Mouse (Mus musculus) hindbrain, embryonic 13.5 days (tissue): ENCODE measurements around the gene Hcn4. TPM values are rescaled to one million over a fixed set of nuclear protein-coding genes. Genes with fewer than 3 reads are reported as not detected.

Source experiments
- ATAC-seq: fragments of 200-750 bp; cut with Nextera tagmentation; 2 replicates; pipeline ENCODE4 v1.8.0; 2017; ENCODE audit warnings: moderate TSS enrichment; ENCODE audit not compliant: low FRiP score
- H3K27ac ChIP-seq: fragments of 300-500 bp; sonication (generic); 2 replicates; pipeline ENCODE4 v1.5.1; 2015; ENCODE audit warnings: inconsistent platforms, mild to moderate bottlenecking, moderate library complexity
- H3K27me3 ChIP-seq: fragments of 300-500 bp; sonication (generic); 2 replicates; pipeline ENCODE4 v1.6.1; 2015; ENCODE audit warnings: mild to moderate bottlenecking, inconsistent platforms
- H3K36me3 ChIP-seq: fragments of 300-500 bp; sonication (generic); 2 replicates; pipeline ENCODE4 v1.6.1; 2015; ENCODE audit warnings: mild to moderate bottlenecking, inconsistent platforms
- H3K4me1 ChIP-seq: fragments of 300-500 bp; sonication (generic); replicated peaks from 2 replicates; pipeline ENCODE4 v1.6.1; 2015; ENCODE audit warnings: inconsistent platforms
- H3K4me2 ChIP-seq: fragments of 300-500 bp; sonication (generic); 2 replicates; pipeline ENCODE4 v1.6.1; 2015; ENCODE audit warnings: inconsistent platforms, mild to moderate bottlenecking, moderate library complexity
- H3K4me3 ChIP-seq: fragments of 300-500 bp; sonication (generic); 2 replicates; pipeline ENCODE4 v1.5.1; 2015; ENCODE audit warnings: mild to moderate bottlenecking, inconsistent platforms
- H3K9ac ChIP-seq: fragments of 300-500 bp; sonication (generic); 2 replicates; pipeline ENCODE4 v1.6.1; 2015; ENCODE audit warnings: mild to moderate bottlenecking, inconsistent platforms
- H3K9me3 ChIP-seq: fragments of 300-500 bp; sonication (generic); 2 replicates; pipeline ENCODE4 v1.6.1; 2016; ENCODE audit warnings: inconsistent platforms
- WGBS: fragments of 180-500 bp; shearing (Covaris S2); methylation state at CpG from one replicate; pipeline ENCODE4 v1.1.7; 2015; 5-methylcytosine and 5-hydroxymethylcytosine counted together
- polyA plus RNA-seq: library from polyadenylated mRNA; unstranded; fragments of >200 nt; fragmentation: Nextera tagmentation; extraction: Ambion mirVana; gene quantifications from 2 replicates; pipeline ENCODE4 v1.2.1, GENCODE M21; 2015

Gene Hcn4
- polyA plus RNA-seq, 1 experiment from 2014 or later: 3.0 TPM

DNA sequence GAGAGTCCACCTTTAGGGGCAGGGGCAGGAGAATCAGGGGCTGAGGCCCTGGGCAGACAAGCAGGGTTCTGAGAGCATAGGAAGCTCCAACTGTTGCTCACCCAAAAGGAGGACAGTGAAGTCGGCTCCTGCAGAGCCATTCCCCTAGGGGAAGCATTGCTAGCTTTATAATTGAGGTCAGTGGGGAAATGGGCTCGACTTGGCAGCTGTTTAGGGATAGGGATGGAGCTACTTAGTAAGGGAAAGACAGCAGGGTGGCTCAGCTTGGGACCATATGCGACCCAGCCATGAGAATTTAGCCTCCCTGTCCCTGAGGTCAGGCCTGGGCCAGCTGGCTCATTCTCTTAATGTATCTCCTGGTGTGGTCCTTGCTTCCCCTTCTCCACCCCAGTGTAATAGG, 31.7 kb downstream of the Hcn4 start:
- H3K27me3 ChIP-seq: peaks cover 21% of the 10 kb centered on the region; the same call in 1 of the 2 replicates
- 32% methylated on average over 3 of the region's 3 CpGs for WGBS
- peaks cover 43% of the 10 kb centered on the region for H3K36me3 ChIP-seq
- H3K4me1 ChIP-seq: peaks cover 37% of the 10 kb centered on the region
- no peaks in the 10 kb centered on the region for H3K9me3 ChIP-seq
- H3K27ac ChIP-seq: no peak overlapping the region
- H3K4me2 ChIP-seq: no peak overlapping the region
- H3K9ac ChIP-seq: no peak overlapping the region
- H3K4me3 ChIP-seq: no peak overlapping the region
- ATAC-seq: no peak

DNA sequence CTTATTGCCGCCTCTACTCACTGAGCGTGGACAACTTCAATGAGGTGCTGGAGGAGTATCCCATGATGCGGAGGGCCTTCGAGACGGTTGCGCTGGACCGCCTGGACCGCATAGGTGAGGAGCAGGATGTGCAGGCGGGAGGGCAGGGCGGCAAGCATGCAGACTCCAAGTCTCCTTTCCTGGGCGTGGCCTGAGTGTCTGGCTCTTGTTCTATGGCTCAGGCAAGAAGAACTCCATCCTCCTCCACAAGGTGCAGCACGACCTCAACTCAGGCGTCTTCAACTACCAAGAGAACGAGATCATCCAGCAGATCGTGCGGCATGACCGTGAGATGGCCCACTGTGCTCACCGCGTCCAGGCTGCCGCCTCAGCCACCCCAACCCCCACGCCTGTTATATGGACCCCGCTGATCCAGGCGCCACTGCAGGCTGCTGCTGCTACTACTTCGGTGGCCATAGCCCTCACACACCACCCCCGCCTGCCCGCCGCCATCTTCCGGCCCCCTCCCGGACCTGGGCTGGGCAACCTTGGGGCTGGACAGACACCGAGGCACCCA, 35.9 kb downstream of the Hcn4 start:
- 37% methylated on average over 30 of the region's 30 CpGs for WGBS

DNA sequence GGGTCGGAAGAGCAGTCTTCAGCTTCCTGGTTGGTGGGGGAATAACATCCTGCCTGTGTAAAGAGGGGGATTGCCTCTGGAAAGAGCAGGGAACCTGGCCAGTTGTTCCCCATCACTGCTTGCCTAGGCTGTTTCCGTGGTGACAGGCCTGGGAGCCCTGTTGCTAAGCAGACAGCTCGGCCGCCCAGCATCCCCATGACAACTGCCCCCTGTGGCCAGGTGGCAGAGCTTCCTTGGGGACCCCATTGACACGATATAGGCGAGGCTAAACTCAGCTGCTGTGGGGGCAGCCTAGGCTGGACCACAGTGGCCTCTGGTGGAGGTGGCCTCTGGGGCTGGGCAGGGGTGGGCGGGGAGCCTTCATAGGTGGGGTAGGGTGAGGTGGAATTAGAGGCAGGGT, 40.6 kb downstream of the Hcn4 start:
- Histone ChIP-seq H3K4me2 (no peak overlapping the region), H3K4me1 (peaks cover 19% of the 10 kb centered on the region), H3K9ac (0 out of 2 replicates have a peak overlapping the region, but pooled peaks have one; percentile 35), H3K9me3 (no peaks in the 10 kb centered on the region), H3K4me3 (no peak overlapping the region), H3K27ac (peak overlapping the region; percentile 66), H3K27me3 (0 out of 2 replicates have a peak, but pooled peaks cover 10% of the 10 kb centered on the region), H3K36me3 (peaks cover 17% of the 10 kb centered on the region)
- 21% methylated on average over 7 of the region's 7 CpGs for WGBS
- peak; percentile 53 for ATAC-seq

More for the DNA sequence above, 35.9 kb downstream of the Hcn4 start:
- H3K27me3 ChIP-seq: peaks cover 21% of the 10 kb centered on the region; the same call in 1 of the 2 replicates
- no peak overlapping the region for H3K27ac ChIP-seq
- peaks cover 26% of the 10 kb centered on the region for H3K4me1 ChIP-seq
- peak overlapping the region; percentile 26; the same call in 1 of the 2 replicates for H3K9ac ChIP-seq
- H3K4me3 ChIP-seq: no peak overlapping the region
- peaks cover 45% of the 10 kb centered on the region for H3K36me3 ChIP-seq
- H3K9me3 ChIP-seq: no peaks in the 10 kb centered on the region
- no peak for ATAC-seq
- peak overlapping the region; percentile 27 for H3K4me2 ChIP-seq

DNA sequence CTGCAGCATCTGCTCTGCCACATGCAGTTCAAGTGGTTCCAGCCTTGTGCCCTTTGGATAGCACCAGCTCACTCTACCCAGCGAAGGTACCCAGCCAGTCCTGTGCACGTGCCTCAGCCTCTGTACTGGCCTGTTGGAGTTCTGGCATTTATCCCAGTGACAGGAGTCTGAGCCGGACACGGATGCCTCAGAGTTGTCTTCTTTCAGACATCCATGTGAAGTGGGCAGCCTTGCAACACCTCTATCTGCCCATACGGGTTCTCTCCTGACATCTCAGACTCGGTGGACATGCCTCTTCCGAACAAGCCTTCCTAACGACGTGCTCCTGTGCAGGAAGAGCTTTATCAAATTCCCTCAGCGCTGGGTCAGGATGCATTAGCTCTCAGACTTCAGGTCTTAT, 47.9 kb downstream of the Hcn4 start:
- Histone ChIP-seq H3K4me2 (no peak overlapping the region), H3K27ac (no peak overlapping the region), H3K36me3 (peaks cover 11% of the 10 kb centered on the region), H3K27me3 (no peaks in the 10 kb centered on the region), H3K4me1 (no peaks in the 10 kb centered on the region), H3K9me3 (no peaks in the 10 kb centered on the region), H3K4me3 (no peak overlapping the region), H3K9ac (no peak overlapping the region)
- ATAC-seq: no peak
- 87% methylated on average over 10 of the region's 10 CpGs for WGBS

DNA sequence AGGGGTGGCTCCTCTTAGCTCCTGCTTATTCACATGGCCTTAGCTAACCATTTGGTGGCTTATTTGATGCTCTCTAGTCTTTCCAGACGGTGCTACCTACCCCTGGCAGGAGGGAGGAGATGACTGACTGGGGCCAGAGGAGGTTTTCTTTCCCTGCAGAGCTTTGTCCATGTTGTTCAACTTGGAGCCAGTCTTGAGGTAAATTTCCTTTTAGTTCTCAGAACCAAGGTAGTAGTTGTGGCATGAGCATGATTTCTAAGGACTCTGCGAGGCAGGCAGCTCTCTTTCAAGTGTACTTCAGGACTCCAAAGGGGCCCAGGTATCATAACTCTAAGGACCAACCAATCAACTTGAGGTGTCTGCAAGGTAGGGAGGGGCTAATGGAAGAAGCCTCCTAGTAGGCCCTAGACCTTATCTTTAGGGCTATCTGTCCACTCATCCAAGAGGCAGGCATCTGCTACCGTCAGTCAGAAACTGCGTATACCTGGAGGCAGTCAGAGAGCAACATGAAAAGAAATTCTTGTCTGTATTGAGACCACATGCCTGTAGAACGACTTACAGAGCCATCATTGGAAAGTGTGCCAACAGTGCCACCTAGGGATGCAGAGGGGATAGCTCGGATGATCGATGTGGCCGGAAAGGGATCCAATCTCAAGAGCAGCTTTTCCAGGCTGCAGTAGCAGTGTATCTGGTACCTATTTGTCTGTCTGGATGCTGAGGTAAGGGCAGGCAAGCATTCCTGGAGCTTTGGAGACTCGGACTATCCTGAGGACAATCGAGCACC, 50.5 kb downstream of the Hcn4 start:
- H3K27me3 ChIP-seq: no peaks in the 10 kb centered on the region
- no peak overlapping the region for H3K9ac ChIP-seq
- H3K4me3 ChIP-seq: no peak overlapping the region
- H3K27ac ChIP-seq: no peak overlapping the region
- H3K4me1 ChIP-seq: no peaks in the 10 kb centered on the region
- no peak overlapping the region for H3K4me2 ChIP-seq
- peak; percentile 28; the same call in 1 of the 2 replicates for ATAC-seq
- H3K9me3 ChIP-seq: no peaks in the 10 kb centered on the region
- WGBS: 55% methylated on average over 10 of the region's 10 CpGs
- H3K36me3 ChIP-seq: peaks cover 30% of the 10 kb centered on the region

DNA sequence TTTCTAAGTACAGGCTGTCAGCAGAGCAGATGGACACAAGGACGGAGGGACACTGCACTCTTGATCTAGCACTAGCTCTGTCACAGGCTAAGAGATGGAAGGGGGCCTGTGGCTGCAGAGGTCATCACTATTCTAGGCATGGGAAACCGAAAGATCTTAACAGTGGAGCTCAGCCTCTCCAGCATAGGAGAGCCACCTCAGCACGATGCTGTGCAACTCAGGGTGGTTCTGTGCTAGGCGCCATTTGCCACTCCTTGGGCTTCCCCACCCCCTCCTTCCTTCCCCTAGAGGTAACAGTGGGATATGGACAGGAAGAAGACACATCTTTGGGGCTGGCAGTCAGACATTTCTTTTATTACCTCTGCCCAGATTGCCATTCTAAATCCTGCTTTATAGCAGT, 51.1 kb downstream of the Hcn4 start:
- 92% methylated on average over 4 of the region's 4 CpGs for WGBS
- no peaks in the 10 kb centered on the region for H3K27me3 ChIP-seq
- no peak overlapping the region for H3K9ac ChIP-seq
- H3K4me1 ChIP-seq: no peaks in the 10 kb centered on the region
- H3K4me2 ChIP-seq: no peak overlapping the region
- H3K4me3 ChIP-seq: no peak overlapping the region
- peaks cover 34% of the 10 kb centered on the region for H3K36me3 ChIP-seq
- no peak overlapping the region for H3K27ac ChIP-seq
- no peaks in the 10 kb centered on the region for H3K9me3 ChIP-seq
- no peak for ATAC-seq

DNA sequence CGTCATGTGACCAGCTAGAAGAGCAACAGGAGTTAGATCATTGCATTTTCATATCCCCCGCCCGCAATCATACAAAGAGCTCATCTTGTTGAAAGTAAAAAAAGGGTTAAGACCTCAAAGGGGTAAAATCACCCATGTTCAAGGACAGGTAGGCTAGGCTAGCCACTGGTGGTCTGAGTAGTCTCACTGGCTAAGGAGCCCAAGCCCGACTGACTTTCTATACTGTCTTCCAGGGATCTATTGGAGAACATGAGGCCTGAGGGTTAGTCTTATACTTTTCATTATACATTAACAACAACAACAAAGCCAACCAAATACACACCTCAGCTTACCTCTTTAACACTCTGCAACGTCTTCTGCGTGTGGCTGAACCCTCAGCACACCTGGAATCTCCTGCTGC, 52.2 kb downstream of the Hcn4 start:
- WGBS: 87% methylated on average over 6 of the region's 6 CpGs
- Histone ChIP-seq H3K27ac (no peak overlapping the region), H3K27me3 (no peaks in the 10 kb centered on the region), H3K36me3 (peaks cover 43% of the 10 kb centered on the region), H3K9ac (0 out of 2 replicates have a peak overlapping the region, but pooled peaks have one; percentile 1), H3K9me3 (no peaks in the 10 kb centered on the region), H3K4me1 (no peaks in the 10 kb centered on the region), H3K4me2 (no peak overlapping the region), H3K4me3 (no peak overlapping the region)
- ATAC-seq: no peak

DNA sequence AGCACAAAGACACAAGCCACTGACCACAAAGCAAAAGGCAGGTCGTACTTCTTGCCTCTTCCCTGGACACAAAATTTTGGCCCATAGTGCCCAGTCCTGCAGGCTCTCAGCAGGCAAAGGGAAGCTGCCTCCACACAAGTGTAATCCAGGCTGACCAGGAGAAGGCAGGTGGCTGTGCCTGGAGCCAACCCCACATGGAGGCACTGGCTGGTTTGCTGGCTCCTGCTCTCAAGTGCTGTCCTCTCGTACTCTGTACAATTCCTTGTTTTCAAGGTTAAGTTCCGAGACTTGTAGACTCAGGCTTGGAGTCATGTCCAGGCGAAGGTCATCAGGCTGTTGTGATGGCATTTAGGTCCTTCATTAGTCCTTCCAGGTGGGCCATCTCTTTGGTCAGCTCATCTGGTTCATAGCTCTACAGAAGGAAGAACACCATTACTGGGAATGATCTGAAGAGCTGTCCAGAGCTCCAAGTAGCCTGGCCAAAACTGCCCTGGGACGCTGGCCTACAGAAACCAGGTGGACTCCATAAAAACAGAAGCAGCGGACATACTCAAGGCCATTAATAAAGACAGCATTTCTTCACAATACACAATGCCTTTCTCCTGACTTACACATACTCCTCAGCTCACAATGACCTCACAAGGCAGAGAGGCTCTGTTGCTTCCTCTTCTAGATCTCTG, 53.9 kb downstream of the Hcn4 start:
- H3K9ac ChIP-seq: no peak overlapping the region
- no peaks in the 10 kb centered on the region for H3K4me1 ChIP-seq
- H3K27me3 ChIP-seq: no peaks in the 10 kb centered on the region
- H3K4me3 ChIP-seq: no peak overlapping the region
- no peak overlapping the region for H3K4me2 ChIP-seq
- no peak overlapping the region for H3K27ac ChIP-seq
- no peaks in the 10 kb centered on the region for H3K9me3 ChIP-seq
- WGBS: 93% methylated on average over 6 of the region's 6 CpGs
- ATAC-seq: no peak
- H3K36me3 ChIP-seq: peaks cover 56% of the 10 kb centered on the region

DNA sequence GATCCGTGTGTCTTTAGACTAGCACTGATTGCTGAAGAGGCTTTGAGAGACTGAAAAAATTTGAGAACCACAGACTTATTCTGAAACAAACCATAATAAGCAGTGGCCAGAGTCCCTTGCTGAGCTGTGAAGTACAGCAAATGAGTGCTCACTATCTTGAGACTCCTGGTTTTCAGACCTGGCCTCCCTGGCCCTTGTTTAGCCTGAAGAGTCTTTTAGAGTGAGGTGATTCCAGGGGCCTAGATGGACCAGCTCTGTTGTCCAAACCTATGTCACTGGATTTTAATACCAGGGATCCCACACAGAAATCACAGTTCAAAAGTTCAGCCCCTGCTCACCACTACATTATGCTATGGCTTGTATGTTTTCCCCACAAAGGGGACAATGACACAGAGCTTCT, 56.6 kb downstream of the Hcn4 start:
- Histone ChIP-seq H3K36me3 (peaks cover 68% of the 10 kb centered on the region), H3K9me3 (no peaks in the 10 kb centered on the region), H3K9ac (no peak overlapping the region), H3K4me2 (no peak overlapping the region), H3K27ac (no peak overlapping the region), H3K4me3 (no peak overlapping the region), H3K4me1 (no peaks in the 10 kb centered on the region), H3K27me3 (no peaks in the 10 kb centered on the region)
- ATAC-seq: no peak
- 86% methylated on average over 1 of the region's 1 CpGs for WGBS

DNA sequence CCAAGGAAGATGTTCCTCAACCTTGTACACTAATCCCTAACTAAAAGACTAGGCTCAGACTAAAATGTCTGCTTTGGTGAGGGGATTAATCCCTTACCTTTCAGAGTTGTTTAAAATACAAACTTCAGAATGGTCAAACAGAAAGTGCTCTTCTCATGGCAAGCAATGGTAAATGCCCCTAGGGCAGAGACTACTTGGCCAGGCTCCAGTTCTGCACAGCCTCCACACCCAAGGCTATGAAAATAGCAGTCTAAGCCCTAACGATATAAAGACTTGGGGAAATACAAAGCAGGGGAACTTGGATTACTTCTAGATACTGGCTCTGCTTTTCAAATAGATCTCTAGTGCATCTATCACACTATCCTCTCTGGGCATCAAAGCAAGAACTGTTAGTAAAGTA, 59.5 kb downstream of the Hcn4 start:
- H3K9me3 ChIP-seq: no peaks in the 10 kb centered on the region
- peaks cover 57% of the 10 kb centered on the region for H3K36me3 ChIP-seq
- no peak overlapping the region for H3K9ac ChIP-seq
- H3K4me2 ChIP-seq: no peak overlapping the region
- ATAC-seq: no peak
- WGBS: 81% methylated on average over 1 of the region's 1 CpGs
- no peaks in the 10 kb centered on the region for H3K4me1 ChIP-seq
- no peak overlapping the region for H3K27ac ChIP-seq
- H3K27me3 ChIP-seq: no peaks in the 10 kb centered on the region
- no peak overlapping the region for H3K4me3 ChIP-seq

DNA sequence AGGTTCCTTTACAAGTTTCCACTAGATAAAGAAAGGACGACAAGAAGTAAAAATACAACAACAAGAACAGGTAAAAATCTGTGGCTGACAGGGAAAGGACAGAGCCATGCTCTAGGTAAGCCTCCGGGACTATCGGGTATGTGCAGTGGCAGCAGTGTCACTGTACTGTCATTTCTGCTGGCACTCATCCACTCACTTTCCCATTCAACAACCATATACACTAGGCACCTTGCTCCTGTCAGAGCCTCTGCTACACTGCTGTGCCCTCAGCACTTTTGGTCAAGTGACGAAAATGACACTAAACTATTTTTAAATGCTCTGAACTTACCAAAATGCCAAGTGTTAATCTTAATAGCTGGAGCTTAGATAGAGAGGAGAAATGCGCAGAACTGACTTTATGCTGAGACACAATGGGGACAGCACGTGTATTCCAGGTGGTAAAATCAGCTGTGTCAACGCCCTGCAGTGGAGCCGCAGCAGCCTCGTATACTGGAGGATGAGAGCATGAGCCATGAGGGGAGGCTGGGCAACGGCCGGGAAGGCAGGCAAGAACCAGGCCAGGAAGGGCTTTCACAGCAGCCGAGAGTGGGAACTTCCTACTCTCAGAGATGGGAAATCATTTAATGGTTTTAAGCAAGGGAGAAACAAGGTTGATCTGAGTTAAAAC, 66.7 kb downstream of the Hcn4 start:
- Histone ChIP-seq H3K9ac (no peak overlapping the region), H3K36me3 (peaks cover 60% of the 10 kb centered on the region)
- no peak for ATAC-seq

DNA sequence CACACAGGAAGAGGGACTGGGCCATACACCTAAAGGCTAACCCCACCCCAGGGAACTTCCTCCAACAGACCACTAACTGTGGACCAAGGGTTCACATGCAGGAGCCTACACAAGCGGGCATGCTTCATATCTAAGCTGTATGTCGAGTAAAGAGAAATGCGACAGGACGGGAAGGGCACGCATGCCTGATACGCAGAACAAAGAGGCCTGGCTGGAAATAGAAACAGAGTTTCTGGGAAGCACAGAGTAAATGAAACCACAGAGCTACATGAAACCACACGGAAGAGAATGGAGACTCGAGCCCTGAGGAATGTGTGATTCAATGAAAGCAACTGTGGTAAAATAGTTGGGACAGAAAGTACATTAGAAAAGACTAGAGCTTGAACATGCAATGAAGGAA, 67.7 kb downstream of the Hcn4 start:
- no peak overlapping the region for H3K4me2 ChIP-seq
- no peak overlapping the region for H3K27ac ChIP-seq
- H3K9me3 ChIP-seq: no peaks in the 10 kb centered on the region
- WGBS: 97% methylated on average over 8 of the region's 8 CpGs
- no peak for ATAC-seq
- no peak overlapping the region for H3K9ac ChIP-seq
- H3K36me3 ChIP-seq: peaks cover 59% of the 10 kb centered on the region
- no peaks in the 10 kb centered on the region for H3K4me1 ChIP-seq
- H3K27me3 ChIP-seq: no peaks in the 10 kb centered on the region
- no peak overlapping the region for H3K4me3 ChIP-seq

More for the DNA sequence above, 66.7 kb downstream of the Hcn4 start:
- Histone ChIP-seq H3K4me2 (no peak overlapping the region), H3K27me3 (no peaks in the 10 kb centered on the region), H3K4me3 (no peak overlapping the region), H3K4me1 (no peaks in the 10 kb centered on the region), H3K9me3 (no peaks in the 10 kb centered on the region), H3K27ac (no peak overlapping the region)
- 90% methylated on average over 12 of the region's 12 CpGs for WGBS
